Mouse (Mus musculus) liver, postnatal 0 days (tissue): ENCODE measurements around the gene Cutc. TPM values are rescaled to one million over a fixed set of nuclear protein-coding genes. Genes with fewer than 3 reads are reported as not detected.

Source experiments
- ATAC-seq: fragments of 200-750 bp; cut with Nextera tagmentation; 2 replicates; pipeline ENCODE4 v1.8.0; 2017; ENCODE audit warnings: mild to moderate bottlenecking, moderate library complexity
- DNase-seq: peaks from one replicate; pipeline ENCODE4 v3.0.0-alpha.2; 2016
- H3K27ac ChIP-seq: fragments of 300-500 bp; sonication (generic); 2 replicates; pipeline ENCODE4 v1.5.1; 2014; ENCODE audit warnings: antibody characterized with exemption, moderate library complexity, mild to moderate bottlenecking, low read depth
- H3K27me3 ChIP-seq: fragments of 300-500 bp; sonication (generic); 2 replicates; pipeline ENCODE4 v1.6.1; 2014; ENCODE audit warnings: low read length, control low read depth, mixed read lengths; ENCODE audit not compliant: insufficient read depth
- H3K36me3 ChIP-seq: fragments of 300-500 bp; sonication (generic); replicated peaks from 2 replicates; pipeline ENCODE4 v1.6.1; 2014; ENCODE audit warnings: mild to moderate bottlenecking, control low read depth, low read length, moderate library complexity, mixed read lengths; ENCODE audit not compliant: insufficient read depth
- H3K4me1 ChIP-seq: fragments of 300-500 bp; sonication (generic); 2 replicates; pipeline ENCODE4 v1.6.1; 2014; ENCODE audit warnings: antibody characterized with exemption, mild to moderate bottlenecking, control low read depth; ENCODE audit not compliant: insufficient read depth
- H3K4me2 ChIP-seq: fragments of 300-500 bp; sonication (generic); 2 replicates; pipeline ENCODE4 v1.6.1; 2014; ENCODE audit warnings: low read depth, mild to moderate bottlenecking, low read length, moderate library complexity, mixed read lengths
- H3K4me3 ChIP-seq: fragments of 300-500 bp; sonication (generic); 2 replicates; pipeline ENCODE4 v1.5.1; 2014; ENCODE audit warnings: low read depth, low read length
- H3K9ac ChIP-seq: fragments of 300-500 bp; sonication (generic); replicated peaks from 2 replicates; pipeline ENCODE4 v1.6.1; 2014; ENCODE audit warnings: mild to moderate bottlenecking, moderate library complexity
- H3K9me3 ChIP-seq: fragments of 300-500 bp; sonication (generic); 2 replicates; pipeline ENCODE4 v1.6.1; 2016; ENCODE audit warnings: mild to moderate bottlenecking, control low read depth, low read length, mixed read lengths
- CTCF ChIP-seq: sonication (generic); IDR thresholded peaks from 2 replicates; pipeline ENCODE4 v1.5.1; 2016; ENCODE audit warnings: antibody characterized with exemption, low read depth
- EP300 ChIP-seq: IDR thresholded peaks from 2 replicates; pipeline ENCODE4 v1.6.1; 2016; ENCODE audit warnings: antibody characterized with exemption, low read depth, mild to moderate bottlenecking
- WGBS: fragments of 180-500 bp; shearing (Covaris S2); extraction: QIAGEN DNeasy Blood & Tissue Kit; methylation state at CpG from one replicate; pipeline ENCODE4 v1.1.7; 2014; ENCODE audit not compliant: insufficient replicate concordance; 5-methylcytosine and 5-hydroxymethylcytosine counted together
- polyA plus RNA-seq: library from polyadenylated mRNA; unstranded; fragments of >200 nt; fragmentation: Nextera tagmentation; extraction: Ambion mirVana; gene quantifications from 2 replicates; pipeline ENCODE4 v1.2.1, GENCODE M21; 2015

Gene Cutc
- 17.1 and 17.6 TPM in 2 replicates for polyA plus RNA-seq

- H3K27me3 ChIP-seq: no peaks in the 10 kb centered on the region
- peaks cover 17% of the 10 kb centered on the region for H3K36me3 ChIP-seq
- peaks cover 4% of the 10 kb centered on the region for H3K4me1 ChIP-seq
- peak within 1 kb of the TSS; percentile 65 for H3K4me3 ChIP-seq
- DNase-seq (peak; percentile 98), ATAC-seq (peak; percentile 96)
- TF ChIP-seq EP300 (peak; percentile 29; the same call in 1 of the 2 replicates), CTCF (peak; percentile 56)
- H3K4me2 ChIP-seq: peak within 1 kb of the TSS; percentile 76
- peak within 1 kb of the TSS; percentile 85 for H3K9ac ChIP-seq
- H3K27ac ChIP-seq: peak within 1 kb of the TSS; percentile 97
- under 1% methylated on average over 51 of the region's 62 CpGs for WGBS
- H3K9me3 ChIP-seq: no peaks in the 10 kb centered on the region
Measured at GRCm38 (mm10) chr19:43752489-43753225, at the start of gene Cutc, which contains the start of gene Cox15. Gene Cutc, plus strand, starts transcription at chr19:43752996. Gene Cox15, minus strand, starts transcription at chr19:43753000.

GRCm38 (mm10) chr19:43704211-43704610 lies 48.6 kb upstream of the Cutc start:
- Histone ChIP-seq H3K9ac (no peak overlapping the region), H3K4me2 (no peak overlapping the region), H3K27ac (no peak overlapping the region), H3K4me3 (no peak overlapping the region), H3K36me3 (peaks cover 35% of the 10 kb centered on the region), H3K27me3 (no peaks in the 10 kb centered on the region), H3K9me3 (no peaks in the 10 kb centered on the region), H3K4me1 (no peaks in the 10 kb centered on the region)
- DNase-seq (no peak), ATAC-seq (no peak)
- 77% methylated on average over 11 of the region's 11 CpGs for WGBS
- TF ChIP-seq CTCF: no peak
- TF ChIP-seq EP300: no peak

- no peak for DNase-seq
- Histone ChIP-seq H3K36me3 (peaks cover 31% of the 10 kb centered on the region), H3K27me3 (no peaks in the 10 kb centered on the region), H3K4me1 (no peaks in the 10 kb centered on the region), H3K4me2 (no peak overlapping the region), H3K9me3 (no peaks in the 10 kb centered on the region), H3K27ac (no peak overlapping the region), H3K9ac (no peak overlapping the region), H3K4me3 (no peak overlapping the region)
- 85% methylated on average over 17 of the region's 17 CpGs for WGBS
- no peak for ATAC-seq
- TF ChIP-seq CTCF: no peak
Measured at GRCm38 (mm10) chr19:43704787-43705497, 47.9 kb upstream of the Cutc start.

GRCm38 (mm10) chr19:43708206-43708605 lies 44.6 kb upstream of the Cutc start:
- DNase-seq (no peak), ATAC-seq (no peak)
- H3K4me1 ChIP-seq: peaks cover 8% of the 10 kb centered on the region
- H3K9ac ChIP-seq: no peak overlapping the region
- no peak overlapping the region for H3K4me3 ChIP-seq
- H3K27ac ChIP-seq: no peak overlapping the region
- H3K36me3 ChIP-seq: peaks cover 29% of the 10 kb centered on the region
- H3K27me3 ChIP-seq: no peaks in the 10 kb centered on the region
- WGBS: 90% methylated on average over 7 of the region's 7 CpGs
- no peaks in the 10 kb centered on the region for H3K9me3 ChIP-seq
- TF ChIP-seq CTCF: no peak
- no peak for TF ChIP-seq EP300
- H3K4me2 ChIP-seq: no peak overlapping the region

- TF ChIP-seq CTCF: no peak
- TF ChIP-seq EP300: no peak
- no peaks in the 10 kb centered on the region for H3K9me3 ChIP-seq
- no peak overlapping the region for H3K9ac ChIP-seq
- no peak overlapping the region for H3K27ac ChIP-seq
- H3K4me1 ChIP-seq: peaks cover 8% of the 10 kb centered on the region
- WGBS: 89% methylated on average over 8 of the region's 8 CpGs
- DNase-seq (no peak), ATAC-seq (no peak)
- no peak overlapping the region for H3K4me2 ChIP-seq
- H3K27me3 ChIP-seq: no peaks in the 10 kb centered on the region
- peaks cover 29% of the 10 kb centered on the region for H3K36me3 ChIP-seq
- H3K4me3 ChIP-seq: no peak overlapping the region
Measured at GRCm38 (mm10) chr19:43709317-43709716, 43.5 kb upstream of the Cutc start.
